Mouse (Mus musculus): ENCODE results near the gene Hoxa7. TPM values are rescaled to one million over a fixed set of nuclear protein-coding genes. Genes with fewer than 3 reads are reported as not detected.

The Hoxa7 gene
- polyA plus RNA-seq, 1 experiment from 2014 or later: not detected

DNA sequence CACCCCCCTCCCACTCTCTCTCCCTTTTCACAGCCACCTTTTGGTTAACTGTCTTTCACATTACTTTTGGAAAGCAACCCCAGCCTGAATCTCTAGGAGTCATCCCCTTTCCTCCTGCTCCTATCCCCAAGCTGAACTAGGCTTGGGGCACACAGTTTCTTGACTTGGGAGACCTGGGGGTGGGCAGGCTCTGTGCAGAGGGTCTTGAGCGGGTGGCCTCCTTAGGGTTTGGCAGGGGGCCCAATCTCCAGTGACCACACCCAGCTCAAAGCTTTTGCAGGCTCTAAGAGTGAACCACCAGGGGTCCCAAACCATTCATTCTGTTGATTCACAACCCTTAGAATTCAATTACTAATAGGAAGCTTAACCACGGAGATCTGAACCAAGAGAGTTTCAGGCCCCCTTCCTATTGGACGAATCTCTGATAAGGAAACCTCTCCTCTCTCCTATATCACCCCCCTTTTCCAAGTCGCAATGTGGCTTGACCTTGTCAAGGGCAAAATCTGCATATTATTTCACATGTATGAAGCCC, 21.2 kb upstream of the Hoxa7 start:
- H3K36me3 ChIP-seq: no peaks in the 10 kb centered on the region
- H3K9ac ChIP-seq (replicated peaks): no peak overlapping the region
- no peak for ATAC-seq (ENCODE audit: low FRiP score, low read depth)
- no peaks in the 10 kb centered on the region for H3K9me3 ChIP-seq
- H3K4me3 ChIP-seq: no peak overlapping the region
- peaks cover 8% of the 10 kb centered on the region; the same call in 1 of the 2 replicates for H3K4me1 ChIP-seq
- peaks cover 92% of the 10 kb centered on the region for H3K27me3 ChIP-seq
- whole genome bisulfite sequencing: 4% methylated on average over 4 of the region's 4 CpGs
- H3K4me2 ChIP-seq (replicated peaks): no peak overlapping the region
- no peak overlapping the region for H3K27ac ChIP-seq (replicated peaks)

DNA sequence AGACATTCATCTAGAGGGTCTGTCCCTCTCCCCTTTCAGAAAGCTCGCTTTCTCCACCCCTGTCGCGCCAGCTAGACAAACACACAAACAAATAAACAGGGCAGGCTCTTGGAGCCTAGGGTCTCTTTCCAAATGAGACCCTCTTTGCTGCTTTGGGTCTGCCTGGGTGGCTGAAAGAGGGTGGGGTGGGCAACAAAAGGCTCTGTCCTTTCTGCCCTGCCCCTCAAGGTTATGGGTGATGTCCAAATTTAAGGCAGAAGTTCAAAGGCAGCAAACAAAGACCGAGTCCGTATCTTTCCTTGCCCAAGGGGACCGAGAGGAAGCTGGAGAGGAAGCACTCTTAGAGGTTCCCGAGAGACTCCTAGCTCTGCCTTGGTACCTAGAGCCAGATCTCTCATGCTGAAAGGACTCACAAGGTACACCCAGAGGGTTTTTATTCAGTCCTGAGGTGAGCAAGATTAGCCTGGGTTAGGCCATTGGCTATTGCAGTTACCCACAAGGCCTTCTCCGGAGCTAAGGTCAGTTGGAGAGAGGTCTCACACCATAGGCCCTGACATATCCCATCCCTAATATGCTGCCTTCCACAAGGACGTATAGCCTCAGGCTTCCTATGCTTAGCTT, 19.5 kb upstream of the Hoxa7 start:
- H3K4me2 ChIP-seq (replicated peaks): no peak overlapping the region
- H3K27me3 ChIP-seq: peaks cover 94% of the 10 kb centered on the region
- no peak overlapping the region for H3K27ac ChIP-seq (replicated peaks)
- H3K9ac ChIP-seq (replicated peaks): no peak overlapping the region
- peaks cover 5% of the 10 kb centered on the region; the same call in 1 of the 2 replicates for H3K4me1 ChIP-seq
- ATAC-seq (ENCODE audit: low FRiP score, low read depth): no peak
- no peak overlapping the region for H3K4me3 ChIP-seq
- H3K36me3 ChIP-seq: no peaks in the 10 kb centered on the region
- 4% methylated on average over 9 of the region's 9 CpGs for WGBS
- no peaks in the 10 kb centered on the region for H3K9me3 ChIP-seq

DNA sequence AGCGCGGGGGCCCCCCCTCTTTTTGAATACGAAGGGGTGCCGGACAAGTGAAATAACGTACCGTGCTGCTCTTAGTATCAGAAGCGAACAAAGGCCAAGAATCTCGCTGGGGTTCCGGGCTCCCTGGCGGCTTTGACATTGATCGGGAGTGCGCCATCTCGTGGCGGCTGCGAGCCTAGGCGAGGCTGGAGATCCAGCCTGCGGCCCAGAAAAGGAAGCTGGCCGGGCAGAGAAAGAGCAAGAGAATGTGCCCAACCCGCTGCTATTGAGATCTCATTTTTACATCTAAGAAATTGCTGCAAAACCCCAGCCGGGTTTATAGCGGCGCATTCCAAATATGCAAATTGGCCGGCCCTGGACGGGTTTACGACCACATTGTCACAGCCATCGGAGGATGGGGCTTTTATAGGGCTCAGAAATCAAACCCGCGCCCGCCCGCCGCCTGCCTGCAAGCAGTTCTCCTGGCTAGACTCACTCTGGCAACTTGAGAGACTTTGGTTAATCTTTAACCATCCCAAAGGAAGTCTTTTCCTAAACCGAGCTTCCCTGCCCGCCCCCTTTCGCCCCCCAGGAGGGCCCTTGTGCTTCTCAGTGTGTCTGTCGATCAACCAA, 18.8 kb upstream of the Hoxa7 start, which contains the start of gene Hoxa10:
Gene Hoxa10, minus strand, starts transcription at position 466 of the 612 bp plus-strand sequence.
- H3K4me2 ChIP-seq (replicated peaks): peak within 1 kb of the TSS; percentile 27
- no peak within 1 kb of the TSS for H3K9ac ChIP-seq (replicated peaks)
- no peak for ATAC-seq (ENCODE audit: low FRiP score, low read depth)

DNA sequence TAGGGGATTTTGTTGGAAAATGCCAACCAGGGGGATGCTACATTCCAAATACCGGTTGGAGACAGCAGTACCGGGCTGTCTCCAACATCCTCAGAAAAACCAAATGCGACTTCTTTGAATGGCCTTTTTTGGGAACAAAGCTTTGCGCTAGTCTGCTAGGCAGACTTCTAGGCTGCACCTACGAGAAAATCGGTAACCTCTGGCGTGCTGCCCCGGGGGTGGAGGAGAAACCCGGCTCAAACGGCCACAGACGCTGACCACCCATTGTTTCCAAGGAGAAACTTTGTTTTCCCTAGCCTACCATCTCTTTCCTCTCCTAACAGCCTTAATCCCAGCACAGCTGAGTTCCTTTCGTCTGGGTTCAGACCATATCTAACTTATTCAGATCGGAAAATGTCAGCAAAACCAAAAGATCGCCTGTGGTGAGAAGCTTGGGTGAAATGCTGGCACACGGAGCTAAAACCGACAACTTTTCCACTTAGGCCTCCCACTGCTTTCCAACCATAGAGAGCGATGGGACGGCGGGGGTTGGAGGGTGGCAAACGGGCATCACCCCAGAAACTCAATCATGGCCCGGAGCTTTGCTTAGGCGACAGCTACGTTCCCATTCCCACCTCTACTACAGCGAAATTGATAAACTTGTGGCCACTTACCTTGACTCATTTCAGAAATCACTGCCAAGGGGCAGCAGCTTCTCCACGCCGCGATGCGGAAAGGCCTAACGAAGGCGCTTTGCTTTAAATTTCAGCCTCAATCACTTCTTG, 18.2 kb upstream of the Hoxa7 start:
- Histone ChIP-seq H3K9me3 (no peaks in the 10 kb centered on the region), H3K4me2 (replicated peaks) (peak overlapping the region; percentile 27), H3K27ac (replicated peaks) (no peak overlapping the region), H3K4me1 (peaks cover 3% of the 10 kb centered on the region; the same call in 1 of the 2 replicates), H3K27me3 (peaks cover 94% of the 10 kb centered on the region), H3K4me3 (0 out of 2 replicates have a peak overlapping the region, but pooled peaks have one; percentile 1), H3K36me3 (no peaks in the 10 kb centered on the region), H3K9ac (replicated peaks) (no peak overlapping the region)
- WGBS: under 1% methylated on average over 30 of the region's 30 CpGs
- ATAC-seq (ENCODE audit: low FRiP score, low read depth): no peak

More for the DNA sequence above, 18.8 kb upstream of the Hoxa7 start, which contains the start of gene Hoxa10:
- H3K9me3 ChIP-seq: no peaks in the 10 kb centered on the region
- peaks cover 94% of the 10 kb centered on the region for H3K27me3 ChIP-seq
- H3K27ac ChIP-seq (replicated peaks): no peak within 1 kb of the TSS
- 0 out of 2 replicates have a peak within 1 kb of the TSS, but pooled peaks have one; percentile 1 for H3K4me3 ChIP-seq
- WGBS: 1% methylated on average over 35 of the region's 35 CpGs
- no peaks in the 10 kb centered on the region for H3K36me3 ChIP-seq
- H3K4me1 ChIP-seq: peaks cover 3% of the 10 kb centered on the region; the same call in 1 of the 2 replicates

DNA sequence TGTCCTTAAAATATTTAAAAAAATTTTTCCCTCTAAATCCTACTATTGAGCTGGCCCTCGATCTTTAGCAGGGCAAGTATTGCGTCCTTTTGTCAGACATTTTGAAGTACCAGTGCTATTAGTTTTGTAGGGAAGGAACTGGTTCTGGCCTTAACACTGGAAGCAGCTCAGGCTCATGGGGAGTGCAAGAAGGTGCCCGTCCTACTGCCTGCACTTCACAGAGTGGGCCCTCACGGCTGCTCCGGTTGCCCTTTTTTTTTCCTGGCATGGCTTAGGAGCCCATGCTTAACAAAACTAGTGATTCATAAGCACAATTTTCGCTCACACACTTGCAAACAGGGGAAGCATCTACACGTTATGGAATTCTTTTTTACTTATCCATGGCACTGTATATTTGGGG, 17.3 kb upstream of the Hoxa7 start:
- no peaks in the 10 kb centered on the region for H3K9me3 ChIP-seq
- ATAC-seq (ENCODE audit: low FRiP score, low read depth): no peak
- peaks cover 94% of the 10 kb centered on the region for H3K27me3 ChIP-seq
- WGBS: 2% methylated on average over 7 of the region's 7 CpGs
- H3K9ac ChIP-seq (replicated peaks): no peak overlapping the region
- H3K4me2 ChIP-seq (replicated peaks): no peak overlapping the region
- H3K36me3 ChIP-seq: no peaks in the 10 kb centered on the region
- no peak overlapping the region for H3K4me3 ChIP-seq
- H3K27ac ChIP-seq (replicated peaks): no peak overlapping the region
- H3K4me1 ChIP-seq: peaks cover 3% of the 10 kb centered on the region; the same call in 1 of the 2 replicates

DNA sequence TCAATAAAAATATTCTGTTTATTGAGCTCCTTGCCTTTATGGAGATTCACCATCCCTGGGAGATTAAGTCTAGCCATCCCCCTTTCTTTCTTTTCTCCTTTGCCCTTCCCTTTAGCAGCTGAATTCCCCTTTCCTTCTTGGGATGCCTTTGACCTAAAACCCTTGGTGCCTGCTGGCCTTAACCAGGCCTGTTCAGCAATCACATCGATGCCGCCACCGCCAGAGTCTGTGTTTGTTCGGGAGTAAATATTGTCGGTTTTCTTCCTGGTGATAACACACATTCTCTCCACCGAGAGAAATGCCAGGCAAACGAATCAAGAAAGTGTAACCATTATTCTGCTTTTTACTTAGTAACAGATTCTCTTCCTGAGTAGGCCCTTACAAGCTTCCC, 16.5 kb upstream of the Hoxa7 start:
- Histone ChIP-seq H3K9ac (replicated peaks) (no peak overlapping the region), H3K27ac (replicated peaks) (no peak overlapping the region), H3K36me3 (no peaks in the 10 kb centered on the region), H3K4me1 (peaks cover 3% of the 10 kb centered on the region; the same call in 1 of the 2 replicates), H3K9me3 (no peaks in the 10 kb centered on the region), H3K27me3 (peaks cover 94% of the 10 kb centered on the region), H3K4me2 (replicated peaks) (no peak overlapping the region), H3K4me3 (no peak overlapping the region)
- WGBS: under 1% methylated on average over 7 of the region's 7 CpGs
- ATAC-seq (ENCODE audit: low FRiP score, low read depth): no peak

DNA sequence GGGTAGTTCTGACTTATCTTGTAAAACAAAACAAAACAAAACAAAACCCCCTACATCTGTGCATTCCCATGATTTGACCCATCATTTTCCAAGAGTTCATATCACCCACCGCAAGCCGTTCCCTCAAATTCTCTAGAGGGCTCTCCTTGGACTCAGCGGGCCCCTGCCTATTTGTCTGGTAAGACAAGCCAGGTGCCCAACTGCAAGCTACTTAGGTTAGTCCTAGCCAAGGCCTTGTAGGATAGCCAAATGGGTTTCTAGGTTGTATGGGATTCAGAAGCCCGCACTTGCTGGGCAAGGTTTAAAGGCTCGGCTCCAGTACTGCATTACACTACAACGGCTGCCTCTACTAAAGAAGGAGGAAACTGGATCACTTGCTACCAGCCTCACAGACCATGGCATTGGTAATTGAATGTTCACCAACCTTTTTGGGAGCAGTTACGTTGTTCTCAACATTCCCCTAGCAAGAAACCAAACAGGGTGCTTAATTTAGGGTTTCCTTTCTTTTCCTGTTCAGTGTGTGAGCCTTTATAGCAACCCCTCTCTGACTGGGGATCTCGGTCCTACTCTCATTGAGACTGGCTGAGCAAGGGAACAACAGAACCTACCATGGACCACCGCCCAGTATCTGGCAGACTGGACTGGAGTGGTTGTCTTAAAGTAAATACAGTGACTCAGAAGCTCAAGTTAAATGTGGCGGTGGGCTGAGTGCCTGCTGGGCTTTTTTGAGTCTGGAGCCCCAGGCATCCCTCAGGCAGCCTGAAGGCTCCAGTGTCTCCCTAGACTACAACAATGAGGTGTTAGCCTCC, 15.9 kb upstream of the Hoxa7 start:
- Histone ChIP-seq H3K27ac (replicated peaks) (no peak overlapping the region), H3K36me3 (no peaks in the 10 kb centered on the region), H3K4me3 (no peak overlapping the region), H3K9ac (replicated peaks) (no peak overlapping the region), H3K9me3 (no peaks in the 10 kb centered on the region), H3K4me2 (replicated peaks) (no peak overlapping the region), H3K27me3 (peaks cover 94% of the 10 kb centered on the region), H3K4me1 (peaks cover 3% of the 10 kb centered on the region; the same call in 1 of the 2 replicates)
- no peak for ATAC-seq (ENCODE audit: low FRiP score, low read depth)
- WGBS: 10% methylated on average over 10 of the region's 10 CpGs

DNA sequence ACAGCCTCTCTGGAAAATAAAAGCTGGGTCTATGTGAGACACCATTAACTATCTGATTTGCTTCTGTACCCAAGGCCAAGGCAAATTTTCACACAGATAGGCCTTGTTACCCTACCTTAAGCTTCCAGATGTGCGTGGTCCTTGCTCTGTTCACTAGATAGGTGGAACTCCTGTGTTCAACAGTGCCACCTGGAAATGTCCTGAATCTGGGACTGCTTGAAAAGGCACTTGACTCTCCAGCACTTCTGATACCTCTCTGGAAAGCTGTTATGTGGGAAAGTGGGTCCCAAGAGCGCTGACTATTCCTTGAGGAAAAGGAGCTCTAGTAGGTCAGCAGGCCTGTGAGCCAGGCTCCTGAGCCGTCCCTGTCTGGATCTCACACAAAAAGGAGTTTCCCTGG, 15.2 kb upstream of the Hoxa7 start:
- no peak overlapping the region for H3K27ac ChIP-seq (replicated peaks)
- H3K9me3 ChIP-seq: no peaks in the 10 kb centered on the region
- no peak overlapping the region for H3K9ac ChIP-seq (replicated peaks)
- no peaks in the 10 kb centered on the region for H3K36me3 ChIP-seq
- no peak overlapping the region for H3K4me2 ChIP-seq (replicated peaks)
- H3K4me1 ChIP-seq: peaks cover 3% of the 10 kb centered on the region; the same call in 1 of the 2 replicates
- 3% methylated on average over 3 of the region's 3 CpGs for WGBS
- no peak for ATAC-seq (ENCODE audit: low FRiP score, low read depth)
- H3K27me3 ChIP-seq: peaks cover 94% of the 10 kb centered on the region
- H3K4me3 ChIP-seq: no peak overlapping the region

DNA sequence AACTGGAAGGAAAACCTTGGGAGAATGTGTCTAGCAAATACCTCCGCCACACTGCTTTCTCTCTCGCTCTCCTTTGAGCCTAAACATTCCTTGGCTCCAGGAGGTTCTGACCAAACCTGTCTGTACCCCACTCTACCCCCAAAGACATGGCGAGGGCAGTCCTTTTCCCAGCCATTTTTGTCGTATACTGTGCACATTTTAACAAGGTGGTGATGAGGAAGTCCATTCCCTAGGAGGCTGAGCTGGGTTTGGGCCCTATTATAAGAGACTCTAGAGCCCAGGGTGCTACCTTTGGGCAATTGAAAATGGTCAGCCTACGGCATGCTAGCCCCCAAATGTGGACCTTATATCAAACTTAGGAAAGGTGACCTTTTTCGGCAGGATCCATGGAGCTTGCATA, 14.2 kb upstream of the Hoxa7 start:
- Histone ChIP-seq H3K4me1 (peaks cover 3% of the 10 kb centered on the region; the same call in 1 of the 2 replicates), H3K9me3 (no peaks in the 10 kb centered on the region), H3K27me3 (peaks cover 89% of the 10 kb centered on the region), H3K9ac (replicated peaks) (no peak overlapping the region), H3K4me2 (replicated peaks) (no peak overlapping the region), H3K4me3 (no peak overlapping the region), H3K27ac (replicated peaks) (no peak overlapping the region), H3K36me3 (no peaks in the 10 kb centered on the region)
- 20% methylated on average over 6 of the region's 6 CpGs for WGBS
- ATAC-seq (ENCODE audit: low FRiP score, low read depth): no peak

DNA sequence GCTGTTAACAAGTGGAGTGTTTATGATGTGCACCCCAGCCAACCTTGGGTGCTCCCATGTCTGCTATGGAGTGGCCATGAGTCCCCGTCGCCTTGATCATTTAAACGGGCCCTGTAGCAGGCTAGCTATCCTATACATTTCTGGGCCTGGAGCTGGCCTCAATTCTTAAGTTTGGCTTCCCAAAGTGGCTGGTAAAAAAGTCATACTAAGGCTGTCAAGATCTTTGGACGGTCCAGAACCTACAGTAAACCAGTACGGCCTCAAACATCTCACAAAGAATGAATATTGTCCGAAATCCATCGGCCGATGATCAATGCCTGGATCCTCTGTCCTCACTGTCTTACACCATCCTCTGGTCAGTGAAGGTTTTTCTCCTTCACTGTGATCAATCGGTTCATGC, 13.6 kb upstream of the Hoxa7 start:
- Histone ChIP-seq H3K4me2 (replicated peaks) (no peak overlapping the region), H3K9ac (replicated peaks) (no peak overlapping the region)
- 24% methylated on average over 9 of the region's 9 CpGs for WGBS

DNA sequence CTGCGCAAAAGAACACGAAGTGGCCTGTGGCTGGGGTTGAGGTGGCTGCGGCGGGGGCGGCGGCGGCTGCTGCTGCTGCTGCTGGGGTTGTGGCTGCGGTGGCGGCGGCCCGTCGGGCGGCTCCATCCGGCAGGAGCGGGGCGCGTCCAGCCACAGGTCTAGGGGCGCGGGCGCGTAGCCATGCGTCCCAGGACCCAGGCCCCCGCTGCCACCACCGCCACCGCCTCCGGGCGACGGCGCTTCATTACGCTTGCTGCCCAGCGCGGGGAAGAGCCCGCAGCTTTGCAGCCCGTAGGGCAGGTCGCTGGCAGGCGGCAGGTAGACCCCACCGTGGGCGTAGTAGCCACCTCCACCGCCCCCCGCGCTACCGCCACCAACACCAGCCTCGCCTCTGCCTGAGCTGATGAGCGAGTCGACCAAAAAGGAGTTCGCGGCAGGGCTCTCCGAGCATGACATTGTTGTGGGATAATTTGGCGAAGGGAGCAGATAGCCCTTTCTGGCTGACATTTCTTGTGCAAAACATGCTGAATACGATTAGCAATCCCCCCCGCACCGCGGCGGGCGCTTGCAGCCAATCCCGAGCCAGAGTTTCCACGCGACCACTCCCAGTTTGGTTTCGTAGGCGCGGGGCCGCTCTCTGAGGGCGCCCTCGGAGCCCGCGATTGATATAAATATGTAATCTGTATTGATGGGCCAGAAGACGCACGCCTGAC, 12.9 kb upstream of the Hoxa7 start:
- no peak for ATAC-seq (ENCODE audit: low FRiP score, low read depth)
- H3K27ac ChIP-seq (replicated peaks): no peak overlapping the region
- H3K4me3 ChIP-seq: no peak overlapping the region
- no peak overlapping the region for H3K4me2 ChIP-seq (replicated peaks)
- no peaks in the 10 kb centered on the region for H3K36me3 ChIP-seq
- peaks cover 89% of the 10 kb centered on the region for H3K27me3 ChIP-seq
- no peaks in the 10 kb centered on the region for H3K9me3 ChIP-seq
- WGBS: 2% methylated on average over 68 of the region's 68 CpGs
- no peaks in the 10 kb centered on the region for H3K4me1 ChIP-seq
- no peak overlapping the region for H3K9ac ChIP-seq (replicated peaks)

More for the DNA sequence above, 13.6 kb upstream of the Hoxa7 start:
- Histone ChIP-seq H3K4me3 (no peak overlapping the region), H3K27me3 (peaks cover 89% of the 10 kb centered on the region), H3K27ac (replicated peaks) (no peak overlapping the region), H3K36me3 (no peaks in the 10 kb centered on the region), H3K9me3 (no peaks in the 10 kb centered on the region), H3K4me1 (peaks cover 2% of the 10 kb centered on the region; the same call in 1 of the 2 replicates)
- ATAC-seq (ENCODE audit: low FRiP score, low read depth): no peak
